Mouse (Mus musculus) ES-E14 (cell line): ENCODE results near the gene Wiz. TPM values are rescaled to one million over a fixed set of nuclear protein-coding genes. Genes with fewer than 3 reads are reported as not detected.
A peak's percentile ranks its signal among the peaks of the same experiment; 100 is the strongest.

ENCODE experiments used
- DNase-seq: peaks from one replicate; pipeline ENCODE4 v3.0.0-alpha.2; 2013; ENCODE audit warnings: low read depth, low spot score
- H3K27ac ChIP-seq: 2 replicates; pipeline ENCODE4 v1.5.1; 2012; ENCODE audit warnings: low read depth, mild to moderate bottlenecking, low read length, moderate library complexity, mixed read lengths; ENCODE audit not compliant: poor library complexity, insufficient read depth, severe bottlenecking
- H3K36me3 ChIP-seq: 2 replicates; pipeline ENCODE4 v1.6.1; 2012; ENCODE audit warnings: mild to moderate bottlenecking, low read length, moderate library complexity, mixed read lengths; ENCODE audit not compliant: control insufficient read depth, poor library complexity, insufficient read depth, severe bottlenecking
- H3K4me1 ChIP-seq, 2 experiments: fragments of 150-350 bp in 1 of 2; sonication (generic) in 1 of 2; 2 replicates each; pipeline ENCODE4 v1.6.1; 2012; ENCODE audit warnings: low read length in 2 of 2, mild to moderate bottlenecking in 1 of 2, mixed read lengths in 1 of 2; ENCODE audit not compliant: control insufficient read depth in 2 of 2, insufficient read depth in 2 of 2, poor library complexity in 1 of 2
- H3K4me3 ChIP-seq, 2 experiments: fragments of 150-350 bp in 1 of 2; sonication (generic) in 1 of 2; 2 replicates each; pipeline ENCODE4 v1.5.1; 2012; ENCODE audit warnings: low read length in 2 of 2, low read depth in 1 of 2, mild to moderate bottlenecking in 1 of 2, mixed read lengths in 1 of 2; ENCODE audit not compliant: insufficient read depth in 1 of 2, poor library complexity in 1 of 2, severe bottlenecking in 1 of 2
- H3K9ac ChIP-seq: 2 replicates; pipeline ENCODE4 v1.6.1; 2012; ENCODE audit warnings: low read depth, mild to moderate bottlenecking, low read length, mixed read lengths; ENCODE audit not compliant: poor library complexity, insufficient read depth, severe bottlenecking
- H3K9me3 ChIP-seq: fragments of 150-350 bp; sonication (generic); 2 replicates; pipeline ENCODE4 v1.6.1; 2012; ENCODE audit warnings: low read depth, mild to moderate bottlenecking, low read length; ENCODE audit not compliant: control insufficient read depth, insufficient read depth
- CHD2 ChIP-seq: IDR thresholded peaks from 2 replicates; pipeline ENCODE4 v1.6.1; 2014; ENCODE audit warnings: mild to moderate bottlenecking, low read depth, low read length, inconsistent platforms
- HCFC1 ChIP-seq: IDR thresholded peaks from 2 replicates; pipeline ENCODE4 v1.6.1; 2012; ENCODE audit warnings: low read length, inconsistent platforms, borderline replicate concordance; ENCODE audit not compliant: insufficient read depth
- MAFK ChIP-seq: IDR thresholded peaks from 2 replicates; pipeline ENCODE4 v1.6.1; 2014; ENCODE audit warnings: mild to moderate bottlenecking, low read depth, low read length, inconsistent platforms; ENCODE audit not compliant: insufficient read depth
- ZC3H11A ChIP-seq: IDR thresholded peaks from 2 replicates; pipeline ENCODE4 v1.6.1; 2012; ENCODE audit warnings: low read depth, mild to moderate bottlenecking, inconsistent platforms, low read length, borderline replicate concordance
- ZNF384 ChIP-seq: IDR thresholded peaks from 2 replicates; pipeline ENCODE4 v1.6.1; 2012; ENCODE audit warnings: low read depth, low read length, inconsistent platforms
- in situ Hi-C, 2 experiments: fragments of 600-800 bp; cut with MboI; formaldehyde crosslinking; loops; one replicate each; pipeline ENCODE4 v1.15.1; 2025; ENCODE audit warnings: low sequenced_read_pairs in 2 of 2, inconsistent platforms in 1 of 2; ENCODE audit not compliant: unreplicated experiment in 2 of 2
- total RNA-seq: library from RNA; depleted of rRNA; stranded (reverse); fragments of 300-350 nt; gene quantifications from 2 replicates; pipeline ENCODE4 v1.2.3, GENCODE M21; 2012

The Wiz gene
- total RNA-seq, 1 experiment, result 10.4 TPM

GRCm38 (mm10) chr17:32356281-32356680, 33.0 kb downstream of the Wiz start:
- in situ Hi-C loops, result no loop called here
- no peak for DNase-seq
- TF ChIP-seq ZNF384 (no peak), CHD2 (no peak), HCFC1 (no peak), ZC3H11A (no peak), MAFK (no peak)

GRCm38 (mm10) chr17:32355031-32355430, 34.2 kb downstream of the Wiz start:
- Histone ChIP-seq H3K4me3 (no peak overlapping the region), H3K36me3 (peaks cover 50% of the 10 kb centered on the region), H3K9ac (no peak overlapping the region), H3K4me1 (peaks cover 0 to 19% of the 10 kb centered on the region in 2 experiments; a peak in 3 of 4 replicates), H3K27ac (peak overlapping the region; percentile 37; the same call in 1 of the 2 replicates), H3K9me3 (no peaks in the 10 kb centered on the region)
- no peak for DNase-seq
- in situ Hi-C loops, result no loop called here
- no peak for TF ChIP-seq HCFC1
- no peak for TF ChIP-seq ZNF384
- TF ChIP-seq MAFK, result no peak
- no peak for TF ChIP-seq ZC3H11A
- TF ChIP-seq CHD2, result no peak

More at GRCm38 (mm10) chr17:32356281-32356680, 33.0 kb downstream of the Wiz start:
- peaks cover 0 to 23% of the 10 kb centered on the region in 2 experiments; a peak in 3 of 4 replicates for H3K4me1 ChIP-seq
- H3K36me3 ChIP-seq, result peaks cover 57% of the 10 kb centered on the region
- no peak overlapping the region for H3K27ac ChIP-seq
- H3K9ac ChIP-seq, result no peak overlapping the region
- H3K4me3 ChIP-seq, result no peak overlapping the region
- H3K9me3 ChIP-seq, result no peaks in the 10 kb centered on the region

- H3K36me3 ChIP-seq, result peaks cover 43% of the 10 kb centered on the region
- no peak for TF ChIP-seq CHD2
- TF ChIP-seq ZNF384, result no peak
- no peak for TF ChIP-seq ZC3H11A
- no peak for TF ChIP-seq MAFK
- no peak for TF ChIP-seq HCFC1
Measured at GRCm38 (mm10) chr17:32354211-32354610, 35.0 kb downstream of the Wiz start.

GRCm38 (mm10) chr17:32353696-32354095, 35.5 kb downstream of the Wiz start:
- Histone ChIP-seq H3K4me3 (no peak overlapping the region), H3K36me3 (peaks cover 37% of the 10 kb centered on the region)

More at GRCm38 (mm10) chr17:32354211-32354610, 35.0 kb downstream of the Wiz start:
- Histone ChIP-seq H3K9ac (no peak overlapping the region; the same call in 1 of the 2 replicates), H3K4me1 (peaks cover 0 to 22% of the 10 kb centered on the region in 2 experiments; a peak in 3 of 4 replicates), H3K9me3 (no peaks in the 10 kb centered on the region), H3K4me3 (no peak overlapping the region), H3K27ac (no peak overlapping the region; the same call in 1 of the 2 replicates)
- in situ Hi-C loops, result no loop called here
- no peak for DNase-seq

More at GRCm38 (mm10) chr17:32353696-32354095, 35.5 kb downstream of the Wiz start:
- Histone ChIP-seq H3K9me3 (no peaks in the 10 kb centered on the region), H3K4me1 (peaks cover 0 to 22% of the 10 kb centered on the region in 2 experiments; a peak in 3 of 4 replicates), H3K27ac (peak overlapping the region; percentile 68; the same call in 1 of the 2 replicates), H3K9ac (no peak overlapping the region)
- TF ChIP-seq ZC3H11A (no peak), ZNF384 (no peak), MAFK (no peak), CHD2 (no peak), HCFC1 (no peak)
- no peak for DNase-seq
- in situ Hi-C loops, result no loop called here
